Mouse (Mus musculus): ENCODE data around the gene Rnf38. TPM values are rescaled to one million over a fixed set of nuclear protein-coding genes. Genes with fewer than 3 reads are reported as not detected.

Rnf38 gene
- total RNA-seq, 1 experiment from 2014 or later: 112 TPM

DNA sequence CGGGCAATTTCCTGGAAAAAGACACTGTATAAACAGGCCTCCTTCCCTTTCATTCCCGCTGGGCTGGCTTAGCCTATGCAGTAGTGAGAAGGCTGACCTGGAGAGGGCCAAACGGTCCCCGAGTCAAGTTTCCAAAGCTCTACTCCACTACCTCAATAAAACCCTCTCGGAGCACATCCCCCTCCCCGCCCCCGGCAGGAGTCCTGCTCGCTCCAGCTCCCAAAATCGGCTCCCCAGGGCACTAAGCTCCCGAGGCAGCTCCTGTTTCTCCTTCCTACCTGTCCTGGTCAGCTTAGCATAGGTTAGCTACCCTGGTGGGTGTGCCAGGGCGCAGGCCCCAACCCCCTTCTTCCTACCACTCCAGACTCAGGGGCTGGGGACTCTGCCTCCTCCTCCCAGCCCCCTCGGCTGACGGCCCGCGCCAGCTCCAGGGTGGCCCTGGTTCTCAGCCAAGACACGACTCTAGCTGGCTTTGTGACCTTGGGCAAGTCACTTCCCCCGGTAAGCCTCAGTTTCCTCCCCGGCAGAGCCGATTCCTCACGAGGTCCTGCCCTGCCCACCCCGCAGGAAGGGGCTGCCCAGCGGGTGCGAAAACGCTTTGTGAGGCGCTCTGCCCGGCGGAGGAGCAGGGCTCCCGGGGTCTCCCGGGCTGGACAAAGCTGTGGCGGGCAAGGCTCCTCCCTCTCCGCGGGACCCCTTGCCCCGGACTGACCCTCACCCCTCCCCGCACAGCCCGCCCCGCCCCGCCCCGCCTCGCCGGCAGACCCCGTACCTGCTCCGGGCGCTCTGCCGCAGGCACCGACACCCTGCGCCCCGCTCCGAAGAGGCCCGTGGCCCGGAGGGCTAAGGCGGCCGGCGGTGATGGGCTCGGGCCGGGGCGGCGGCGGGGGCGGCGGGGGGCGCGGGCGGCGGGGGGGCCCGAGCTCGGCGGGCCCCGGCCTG is 547 bp downstream of the Rnf38 start:
- ATAC-seq (ENCODE audit: extremely low read depth, insufficient number of reproducible peaks, low FRiP score, poor library complexity, severe bottlenecking): no peak

DNA sequence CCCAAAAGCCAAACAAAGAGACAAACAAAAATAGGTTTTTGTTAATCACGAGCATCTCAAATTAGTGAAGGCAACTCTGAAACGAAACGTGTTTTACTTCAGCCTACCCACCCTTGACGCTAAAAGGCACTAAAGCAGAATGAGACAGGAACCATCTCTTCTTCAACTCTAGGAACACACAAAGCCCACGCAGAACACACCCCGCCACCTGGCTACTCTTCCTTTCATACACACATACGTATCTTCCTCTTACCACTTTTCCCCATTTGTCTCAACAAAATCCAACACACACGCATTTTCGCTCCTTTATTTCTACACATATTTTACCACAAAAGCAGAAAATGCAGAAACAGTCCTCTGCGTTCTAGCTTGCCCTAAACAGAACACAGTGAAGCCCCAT is 8.5 kb downstream of the Rnf38 start:
- ATAC-seq (ENCODE audit: extremely low read depth, insufficient number of reproducible peaks, low FRiP score, poor library complexity, severe bottlenecking): no peak

DNA sequence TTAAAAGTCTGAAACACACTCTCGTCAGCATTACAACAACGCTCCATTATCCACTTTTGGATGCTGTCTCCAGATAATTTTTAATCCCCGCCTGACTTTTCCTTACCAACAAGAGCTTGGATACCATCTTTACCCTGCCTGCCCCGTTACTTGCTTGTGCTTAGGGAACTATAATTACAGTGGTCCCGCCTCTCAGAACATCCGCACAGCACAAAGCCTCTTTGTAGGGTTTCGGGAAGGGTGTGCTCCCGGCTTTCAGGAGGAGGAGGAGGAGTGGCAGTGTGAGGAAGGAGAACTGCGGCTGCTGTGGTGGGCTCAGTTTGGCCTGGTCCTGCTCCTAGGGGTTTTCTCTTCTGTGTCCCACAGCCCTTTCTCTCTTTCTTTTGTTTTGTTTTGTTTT is 9.4 kb downstream of the Rnf38 start:
- ATAC-seq (ENCODE audit: extremely low read depth, insufficient number of reproducible peaks, low FRiP score, poor library complexity, severe bottlenecking): no peak

DNA sequence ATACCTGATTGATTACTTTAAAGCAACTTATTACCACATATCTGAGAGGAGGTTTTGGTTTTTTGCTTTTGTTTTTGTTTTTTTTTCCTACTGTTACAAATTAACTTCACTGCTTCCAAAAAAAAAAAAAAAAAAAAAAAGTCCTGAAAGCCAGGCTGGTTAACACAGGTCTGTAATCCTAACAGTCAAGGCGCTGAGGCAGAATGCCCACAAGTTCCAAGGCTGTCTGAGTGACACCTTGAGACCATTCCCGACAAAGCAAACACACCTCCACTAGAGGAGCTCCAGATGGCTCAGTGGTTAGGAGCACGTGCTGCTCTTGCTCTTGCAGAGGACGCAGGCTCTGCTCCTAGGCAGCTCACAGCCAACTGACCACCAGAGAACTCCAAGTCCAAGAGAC is 10.1 kb downstream of the Rnf38 start:
- no peak for ATAC-seq (ENCODE audit: extremely low read depth, insufficient number of reproducible peaks, low FRiP score, poor library complexity, severe bottlenecking)

DNA sequence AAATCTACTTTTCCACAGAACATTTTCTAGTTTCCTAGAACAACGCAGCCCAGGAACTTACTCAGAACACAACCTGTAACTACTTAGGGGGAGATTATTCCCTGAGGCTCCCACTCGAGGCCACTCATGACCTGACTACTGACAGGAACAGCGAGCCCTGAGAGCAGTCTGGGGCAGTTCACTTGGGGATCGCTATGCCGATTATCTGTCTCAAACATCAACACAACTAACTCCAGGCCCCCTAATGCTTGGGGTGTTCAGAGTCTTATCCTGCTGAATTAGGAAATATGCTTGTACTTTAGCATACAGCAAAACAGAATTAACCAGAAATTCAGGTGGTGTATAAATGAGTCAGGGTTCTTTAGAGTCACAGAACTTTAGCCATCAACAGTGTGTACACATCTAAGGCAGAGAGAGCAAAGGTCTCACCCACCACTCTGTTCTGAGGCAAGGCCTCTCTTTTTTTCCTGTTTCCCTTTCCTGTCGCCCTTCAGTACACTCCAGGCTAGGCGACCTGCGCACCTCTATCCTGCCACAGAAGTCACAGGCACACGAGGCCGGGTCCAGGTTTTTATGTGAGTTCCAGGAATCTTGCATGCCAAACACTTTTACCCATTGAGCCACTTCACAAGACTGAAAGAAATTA is 16.7 kb downstream of the Rnf38 start:
- no peak for ATAC-seq (ENCODE audit: extremely low read depth, insufficient number of reproducible peaks, low FRiP score, poor library complexity, severe bottlenecking)

DNA sequence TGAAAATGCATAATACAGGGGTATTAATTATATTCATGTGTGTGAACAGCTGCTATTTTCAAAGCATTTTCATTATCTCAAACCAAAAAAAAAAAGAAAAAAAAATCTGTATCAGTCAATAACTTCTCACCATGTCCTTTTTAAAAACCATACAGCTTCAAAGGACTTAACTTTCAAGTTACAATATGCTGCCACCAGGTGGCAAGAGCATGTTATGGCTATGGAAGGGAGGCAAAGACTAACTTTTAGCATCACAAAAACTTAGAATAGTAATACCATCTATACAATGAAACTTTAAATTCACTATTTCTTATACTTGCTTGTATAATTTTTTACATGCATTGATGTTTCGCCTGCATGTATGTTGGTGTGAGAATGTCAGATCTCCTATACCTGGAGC is 33.6 kb downstream of the Rnf38 start:
- no peak for ATAC-seq (ENCODE audit: extremely low read depth, insufficient number of reproducible peaks, low FRiP score, poor library complexity, severe bottlenecking)

DNA sequence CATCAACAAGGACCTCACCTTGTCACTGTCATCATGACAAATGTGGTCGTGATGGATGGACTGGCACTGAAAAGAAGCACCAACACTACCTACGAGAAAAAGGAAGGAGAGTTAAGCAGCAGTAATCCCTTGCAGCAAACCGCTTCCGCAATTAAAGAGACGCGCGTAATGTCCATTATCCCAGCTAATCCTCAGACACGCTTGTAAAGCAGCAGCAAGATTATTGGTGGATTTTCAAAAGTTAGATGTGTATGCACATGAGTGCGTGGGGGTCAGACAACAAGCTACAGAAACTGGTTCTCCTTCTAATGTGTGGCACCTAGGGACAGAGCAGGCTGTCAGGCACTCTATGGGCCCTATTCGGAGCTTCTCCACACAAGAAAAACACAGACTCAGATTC is 46.2 kb downstream of the Rnf38 start:
- no peak for ATAC-seq (ENCODE audit: extremely low read depth, insufficient number of reproducible peaks, low FRiP score, poor library complexity, severe bottlenecking)

DNA sequence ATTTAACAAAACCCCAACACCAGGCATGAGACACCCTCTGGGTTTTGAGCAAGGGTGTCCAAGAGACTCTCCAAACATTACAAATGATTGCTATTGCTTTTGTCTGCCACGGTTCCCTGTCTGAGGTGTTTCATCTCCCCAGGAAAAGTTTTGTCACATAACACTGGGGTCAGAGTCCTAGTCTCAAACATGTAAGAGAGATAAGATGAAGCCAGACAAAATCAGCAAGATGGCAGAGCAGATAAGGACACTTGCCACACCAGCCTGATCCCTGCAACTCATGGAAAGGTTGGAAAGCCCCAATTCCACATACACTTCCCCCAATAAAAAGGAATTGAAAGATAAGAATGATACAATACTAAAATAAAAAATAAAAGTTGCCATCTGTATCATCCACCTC is 49.7 kb downstream of the Rnf38 start:
- ATAC-seq (ENCODE audit: extremely low read depth, insufficient number of reproducible peaks, low FRiP score, poor library complexity, severe bottlenecking): no peak

DNA sequence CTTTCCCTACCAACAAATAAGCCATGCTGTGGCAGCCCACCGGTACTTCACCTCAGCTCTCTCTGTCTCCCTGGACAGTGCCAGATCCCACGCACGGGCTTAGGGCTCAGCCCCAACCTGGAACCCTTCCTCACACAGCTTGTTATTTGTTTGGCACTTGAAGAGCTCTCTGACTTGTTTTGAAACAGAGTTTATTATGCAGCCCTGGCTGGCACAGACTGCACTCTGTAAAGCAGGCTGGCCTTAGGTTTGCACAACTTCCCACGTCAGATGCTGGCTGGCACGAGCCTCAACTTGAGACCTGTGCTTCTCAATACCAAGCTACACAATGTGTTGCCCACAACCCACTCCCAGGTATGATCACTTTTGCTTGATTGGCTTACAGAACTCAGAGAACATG is 53.8 kb downstream of the Rnf38 start:
- no peak for ATAC-seq (ENCODE audit: extremely low read depth, insufficient number of reproducible peaks, low FRiP score, poor library complexity, severe bottlenecking)

DNA sequence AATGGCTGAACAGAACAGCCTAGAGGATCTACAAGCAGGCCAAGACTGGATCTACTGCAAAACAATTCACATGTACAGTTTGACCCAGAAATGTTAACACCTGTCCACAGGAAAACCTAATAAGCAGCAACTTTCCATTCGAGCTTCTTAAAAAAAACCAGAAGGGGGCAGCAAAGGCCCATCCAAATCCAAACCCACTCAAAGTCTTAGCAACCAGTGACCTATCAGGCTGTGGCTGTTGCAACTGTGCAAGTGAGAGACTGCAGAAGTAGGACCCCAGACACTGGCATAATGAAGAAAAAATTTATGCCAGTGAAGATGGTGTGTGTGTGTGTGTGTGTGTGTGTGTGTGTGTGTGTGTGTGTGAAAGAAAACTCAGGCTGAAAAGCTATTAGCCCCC is 60.4 kb downstream of the Rnf38 start:
- peak; percentile 74 for ATAC-seq (ENCODE audit: extremely low read depth, insufficient number of reproducible peaks, low FRiP score, poor library complexity, severe bottlenecking)

DNA sequence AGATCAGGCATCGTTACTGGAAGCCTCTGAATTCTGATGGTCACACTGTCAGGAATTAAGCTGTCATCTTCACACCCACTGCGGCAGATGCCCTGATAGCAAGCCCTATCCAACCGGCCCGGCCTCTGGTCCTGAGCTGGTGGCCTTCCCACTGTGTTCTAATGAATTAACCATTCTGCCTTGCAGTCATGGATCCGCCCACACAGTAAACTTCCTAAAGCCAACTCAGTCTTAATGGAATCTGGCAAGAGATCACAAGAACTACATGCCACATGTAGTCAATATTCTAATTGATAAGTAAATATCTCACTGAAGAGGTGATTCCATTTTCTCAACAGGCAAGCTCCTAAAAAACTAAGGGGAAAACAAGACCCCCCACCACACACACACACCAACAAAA is 60.9 kb downstream of the Rnf38 start:
- no peak for ATAC-seq (ENCODE audit: extremely low read depth, insufficient number of reproducible peaks, low FRiP score, poor library complexity, severe bottlenecking)

DNA sequence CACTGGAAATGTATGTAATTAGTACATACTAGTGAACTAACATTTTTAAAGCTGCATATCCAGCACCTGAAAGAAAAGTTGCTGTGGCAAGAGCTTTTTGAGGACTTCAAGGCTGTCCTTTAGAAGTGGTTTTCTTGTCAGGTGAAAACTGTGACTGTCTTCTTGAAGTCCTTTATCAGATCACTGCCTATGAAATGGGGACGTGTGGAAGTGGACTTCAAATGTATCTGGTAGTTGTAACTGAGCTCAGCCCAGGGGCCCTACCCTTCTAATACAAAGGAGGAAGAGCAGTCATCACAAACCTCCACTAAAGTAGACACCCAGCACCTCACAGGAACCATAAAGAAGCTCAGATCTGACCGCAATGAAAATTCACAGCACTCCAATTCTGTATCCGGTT is 63.7 kb downstream of the Rnf38 start:
- no peak for ATAC-seq (ENCODE audit: extremely low read depth, insufficient number of reproducible peaks, low FRiP score, poor library complexity, severe bottlenecking)

DNA sequence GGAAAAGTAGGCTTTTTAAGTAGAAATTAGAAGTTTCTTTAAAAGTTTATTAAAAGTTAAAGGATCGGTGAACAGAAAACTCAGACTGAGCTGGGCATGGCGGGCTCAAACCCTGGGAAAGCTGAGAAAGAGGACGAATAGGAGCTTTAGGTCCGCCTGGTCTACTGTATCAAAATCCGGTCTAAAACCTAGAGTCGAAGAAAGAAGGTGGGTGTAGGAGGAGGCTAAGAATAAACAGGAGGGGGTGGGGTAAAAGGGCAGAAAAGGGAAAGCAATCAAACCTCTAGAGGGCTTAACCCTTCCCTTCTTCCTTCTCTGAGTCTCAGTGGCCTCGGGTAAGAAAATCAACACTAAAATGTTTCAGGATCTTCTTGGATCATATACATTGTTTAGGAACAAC is 64.8 kb downstream of the Rnf38 start:
- no peak for ATAC-seq (ENCODE audit: extremely low read depth, insufficient number of reproducible peaks, low FRiP score, poor library complexity, severe bottlenecking)

DNA sequence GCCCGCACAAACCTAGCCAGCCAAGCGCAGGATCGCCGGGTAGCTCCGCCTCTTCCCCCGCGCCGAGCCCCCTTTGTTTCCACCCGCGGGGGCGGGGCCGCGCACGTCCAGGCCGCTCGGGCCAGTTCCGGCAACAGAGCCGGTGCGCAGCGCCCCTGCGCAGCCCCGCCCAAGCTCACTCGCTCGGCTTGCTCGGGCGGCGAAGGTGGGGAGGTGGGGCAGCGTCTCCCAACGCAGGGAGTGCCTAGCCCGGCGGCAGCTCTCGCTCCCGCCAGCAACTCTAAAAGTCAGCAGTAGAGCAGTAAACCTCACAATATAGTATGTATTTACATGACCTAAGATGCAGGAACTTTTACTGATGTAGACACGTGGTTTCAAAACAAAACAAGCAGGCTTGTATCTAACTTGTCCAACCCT is 65.3 kb downstream of the Rnf38 start:
- ATAC-seq (ENCODE audit: extremely low read depth, insufficient number of reproducible peaks, low FRiP score, poor library complexity, severe bottlenecking): peak; percentile 83

DNA sequence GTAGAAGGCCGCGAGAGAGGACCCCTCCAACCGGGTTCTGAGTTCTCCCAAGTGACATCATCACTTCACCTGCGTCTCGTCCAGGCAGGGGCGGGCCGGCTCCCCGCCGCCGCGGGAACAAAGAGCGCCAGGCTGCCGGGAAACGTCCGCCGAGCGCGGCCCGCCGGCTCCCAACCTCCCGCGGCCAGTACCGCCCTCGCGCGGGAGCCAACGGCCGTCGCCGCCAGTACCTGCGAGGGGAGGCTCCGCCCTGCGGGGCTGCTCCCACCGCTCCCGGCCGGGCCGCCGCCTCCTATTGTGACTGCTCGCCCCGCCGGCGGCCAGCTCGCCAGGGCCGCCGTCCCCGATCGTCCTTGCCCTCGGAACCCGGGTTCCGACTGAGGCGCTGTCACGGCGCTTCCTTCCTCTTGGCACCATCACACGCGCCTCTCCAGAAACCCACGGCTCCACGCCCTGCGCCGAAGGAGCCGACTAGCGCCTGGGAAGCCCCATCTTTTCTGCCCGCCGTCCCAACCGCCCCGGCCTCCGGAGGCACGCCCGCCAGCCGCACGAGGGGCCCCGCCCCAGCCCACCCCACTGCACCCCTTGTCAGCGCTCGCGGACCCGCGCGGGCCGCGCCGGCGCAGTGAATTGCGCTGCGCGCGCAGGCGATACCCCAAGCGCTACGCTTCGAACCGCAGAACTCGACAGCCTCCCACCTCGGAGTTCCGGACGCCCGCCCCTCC is 66.0 kb downstream of the Rnf38 start:
- peak; percentile 56 for ATAC-seq (ENCODE audit: extremely low read depth, insufficient number of reproducible peaks, low FRiP score, poor library complexity, severe bottlenecking)

DNA sequence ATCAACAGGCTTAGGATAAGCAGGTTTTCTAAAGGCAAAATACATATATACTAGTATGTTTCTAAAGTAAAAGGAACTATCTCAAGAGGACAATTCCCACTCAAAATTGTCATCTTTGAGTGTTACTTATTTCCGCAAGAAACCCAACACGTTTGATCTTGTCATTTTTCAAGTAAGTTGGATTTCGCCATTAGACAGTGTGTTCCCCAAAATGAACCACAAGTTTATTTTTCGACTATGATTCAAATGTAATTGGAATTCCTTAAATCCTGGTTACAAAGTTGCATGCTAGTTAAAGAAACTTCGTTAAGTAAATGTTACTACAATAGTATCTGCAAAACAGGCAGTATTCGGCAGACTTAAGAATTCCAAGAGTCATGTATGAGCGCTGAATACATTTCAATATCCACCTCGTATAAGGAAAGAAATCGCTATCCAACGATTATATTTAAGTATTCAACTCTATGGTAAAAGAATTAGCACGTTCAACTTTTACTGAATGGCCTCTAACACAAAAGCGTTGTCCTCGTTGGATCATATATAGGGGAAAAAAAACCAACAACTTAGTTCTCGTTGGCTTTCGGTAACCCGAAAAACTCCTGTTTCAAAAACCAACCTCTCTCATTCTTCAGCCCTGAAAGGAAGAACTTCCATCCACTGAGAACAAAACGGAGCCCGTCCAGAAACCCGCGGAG is 66.7 kb downstream of the Rnf38 start:
- ATAC-seq (ENCODE audit: extremely low read depth, insufficient number of reproducible peaks, low FRiP score, poor library complexity, severe bottlenecking): no peak

DNA sequence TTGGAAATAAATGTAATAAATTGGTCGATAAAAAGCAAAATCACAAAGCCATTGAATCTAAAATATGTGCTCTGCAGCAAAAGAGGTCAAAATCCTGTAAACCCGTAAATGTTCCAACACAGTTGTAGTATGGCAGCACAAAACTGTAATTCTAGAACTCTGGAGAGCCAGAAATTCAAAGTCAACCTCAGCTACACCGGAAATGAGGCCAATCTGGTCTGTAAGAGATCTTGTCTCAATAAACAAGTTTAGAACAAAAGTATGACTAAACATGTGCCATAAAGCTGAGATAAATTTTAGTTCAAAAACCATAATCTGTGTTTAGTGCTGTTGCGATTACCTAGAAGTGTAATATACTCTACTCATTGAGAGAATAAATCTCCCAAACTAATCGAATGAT is 69.0 kb downstream of the Rnf38 start:
- ATAC-seq (ENCODE audit: extremely low read depth, insufficient number of reproducible peaks, low FRiP score, poor library complexity, severe bottlenecking): no peak

DNA sequence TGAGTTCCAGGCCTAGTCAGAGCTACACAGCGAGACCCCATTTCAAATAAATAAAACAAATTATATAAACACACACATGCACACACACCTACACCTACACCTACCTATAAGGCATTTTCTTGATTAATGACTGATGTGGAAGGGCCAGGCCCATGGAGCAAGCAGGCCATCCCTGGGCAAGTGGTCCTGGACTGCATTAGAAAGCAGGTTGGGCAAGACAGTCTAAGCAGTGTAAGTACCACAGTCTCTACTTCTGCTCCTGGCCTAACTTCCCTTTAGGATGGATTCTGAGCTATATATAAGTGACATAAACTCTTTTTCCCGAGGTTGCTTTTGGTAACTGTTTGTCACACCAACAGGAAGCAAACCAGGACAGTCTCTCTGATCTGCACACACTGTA is 70.6 kb downstream of the Rnf38 start:
- no peak for ATAC-seq (ENCODE audit: extremely low read depth, insufficient number of reproducible peaks, low FRiP score, poor library complexity, severe bottlenecking)

DNA sequence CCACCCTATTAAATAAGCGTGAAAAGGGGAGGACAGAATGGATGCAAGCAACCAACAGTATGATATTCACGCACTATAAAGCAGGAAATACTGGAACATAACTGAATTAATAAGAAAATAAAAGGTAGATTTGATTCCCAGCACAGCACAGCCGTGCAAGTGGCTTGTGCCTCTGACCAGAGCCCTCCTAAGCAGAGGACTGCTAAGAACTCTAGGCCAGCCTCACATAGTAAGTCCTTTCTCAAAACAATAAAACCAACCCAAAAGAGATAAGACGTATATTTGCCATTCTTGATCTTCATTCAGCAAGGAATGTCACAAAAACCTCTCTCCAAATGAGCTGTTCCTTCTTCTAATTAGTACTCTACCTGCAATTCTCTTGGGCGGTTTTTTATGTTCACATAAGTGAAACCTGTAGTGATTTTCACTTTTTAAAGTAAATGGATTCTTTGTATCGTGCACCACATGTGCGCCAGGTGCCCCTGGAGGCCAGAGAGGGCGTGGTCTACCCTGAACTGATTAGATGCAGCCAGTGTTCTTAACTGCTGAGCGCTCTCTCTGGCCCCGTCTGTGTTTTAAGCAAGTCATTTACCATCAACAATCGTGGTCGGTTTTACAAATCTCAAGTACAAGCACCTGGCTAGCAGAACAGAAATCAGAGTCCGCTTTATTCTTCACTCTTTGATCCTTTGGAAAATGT is 72.4 kb downstream of the Rnf38 start:
- ATAC-seq (ENCODE audit: extremely low read depth, insufficient number of reproducible peaks, low FRiP score, poor library complexity, severe bottlenecking): no peak
